Mouse (Mus musculus): ENCODE results near the gene Zcchc17. TPM values are rescaled to one million over a fixed set of nuclear protein-coding genes. Genes with fewer than 3 reads are reported as not detected.

Gene Zcchc17
- total and polyA plus RNA-seq, 3 experiments: 43.7 to 62.5 TPM; not detected in 1

DNA sequence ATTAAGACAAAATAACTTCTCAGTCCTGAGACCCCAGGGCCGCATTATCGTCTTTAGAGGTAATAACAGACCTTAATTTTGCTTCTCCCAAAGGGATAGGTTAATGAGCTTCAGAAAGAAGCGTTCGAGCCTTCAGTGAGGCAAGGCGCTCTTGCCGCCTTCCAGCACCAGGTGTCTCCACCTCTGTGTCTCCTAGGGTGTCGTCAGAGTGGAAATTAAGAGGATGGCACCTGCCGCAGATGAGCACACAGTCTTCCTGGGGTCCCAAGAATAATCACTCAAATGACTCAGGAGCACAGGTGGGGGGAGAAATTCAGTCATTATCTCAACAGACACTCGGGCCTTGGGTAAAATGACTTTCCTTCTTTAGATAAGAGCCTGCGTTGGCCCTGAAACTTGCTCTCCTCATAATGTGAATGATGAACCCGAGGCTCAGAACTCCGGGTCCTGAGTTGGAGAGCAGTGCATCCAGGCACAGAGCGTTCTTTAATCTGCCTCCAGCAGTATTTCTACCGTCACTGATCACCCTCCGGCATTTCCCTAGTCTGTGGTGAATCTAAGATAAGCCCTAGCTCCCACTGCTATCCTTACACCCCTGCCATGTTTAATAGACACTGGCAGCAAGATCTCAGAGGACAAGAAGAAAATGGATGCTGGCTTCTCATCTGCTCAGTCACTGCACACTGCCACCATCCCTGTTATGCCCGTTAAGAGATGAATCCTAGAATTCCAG, 8.9 kb downstream of the Zcchc17 start:
- Histone ChIP-seq H3K9me3 (replicated peaks; ENCODE audit: insufficient read depth, low read length) (no peaks in the 10 kb centered on the region), H3K27me3 (ENCODE audit: control insufficient read depth in 1 of 2, insufficient read depth in 2 of 2, low read length in 2 of 2) (no peaks in the 10 kb centered on the region), H3K36me3 (ENCODE audit: control insufficient read depth in 1 of 2, insufficient read depth in 2 of 2, low read length in 2 of 2) (peaks cover 0 to 7% of the 10 kb centered on the region in 2 experiments; a peak in 2 of 4 replicates), H3K9ac (ENCODE audit: control insufficient read depth, low read depth, low read length, poor library complexity, severe bottlenecking) (no peak overlapping the region), H3K27ac (ENCODE audit: control insufficient read depth, low read depth, low read length) (no peak overlapping the region), H3K4me1 (ENCODE audit: control insufficient read depth in 1 of 2, insufficient read depth in 2 of 2, low read length in 2 of 2) (no peaks in the 10 kb centered on the region), H3K79me2 (ENCODE audit: control insufficient read depth, insufficient read depth, low read length, poor library complexity) (no peaks in the 10 kb centered on the region), H3K4me3 (ENCODE audit: control insufficient read depth in 1 of 2, insufficient read depth in 1 of 2, low read depth in 2 of 2, low read length in 2 of 2) (no peak overlapping the region)
- no peak for DNase-seq (ENCODE audit: low read depth, low spot score)
- no peak for TF ChIP-seq ETS1 (IDR thresholded peaks at IDR 0.05; ENCODE audit: low read depth, low read length)
- no peak for TF ChIP-seq CHD2 (IDR thresholded peaks at IDR 0.05; ENCODE audit: low read length)
- TF ChIP-seq HCFC1 (IDR thresholded peaks at IDR 0.05; ENCODE audit: low read depth, low read length): no peak
- no peak for TF ChIP-seq NELFE (IDR thresholded peaks at IDR 0.05; ENCODE audit: low read depth, low read length)
- no peak for TF ChIP-seq E2F4 (IDR thresholded peaks at IDR 0.05; ENCODE audit: borderline replicate concordance, low read depth, low read length)
- no peak for TF ChIP-seq GABPA (IDR thresholded peaks at IDR 0.05; ENCODE audit: low read depth, low read length)
- no peak for TF ChIP-seq MYC (IDR thresholded peaks at IDR 0.05; ENCODE audit: low read depth, low read length)
- no peak for TF ChIP-seq CTCF (IDR thresholded peaks at IDR 0.05 in 2 of 3, conservative IDR thresholded peaks at IDR 0.05 in 1 of 3; ENCODE audit: control insufficient read depth in 1 of 3, insufficient read depth in 1 of 3, low read depth in 2 of 3, low read length in 3 of 3, poor library complexity in 1 of 3, severe bottlenecking in 1 of 3)
- TF ChIP-seq EP300 (IDR thresholded peaks at IDR 0.05; ENCODE audit: low read depth in 1 of 2, low read length in 2 of 2): no peak
- TF ChIP-seq NRF1 (IDR thresholded peaks at IDR 0.05; ENCODE audit: insufficient read depth, low read depth, low read length, poor library complexity, severe bottlenecking): no peak
- no peak for TF ChIP-seq MEF2A (IDR thresholded peaks at IDR 0.05; ENCODE audit: extremely low read depth, insufficient replicate concordance, low read depth, low read length, poor library complexity, severe bottlenecking)
- no peak for TF ChIP-seq CHD1 (IDR thresholded peaks at IDR 0.05; ENCODE audit: low read depth, low read length)
- TF ChIP-seq POLR2A (IDR thresholded peaks at IDR 0.05; ENCODE audit: control insufficient read depth in 1 of 2, insufficient read depth in 1 of 2, low read depth in 1 of 2, low read length in 2 of 2, poor library complexity in 1 of 2): no peak
- no peak for TF ChIP-seq BHLHE40 (IDR thresholded peaks at IDR 0.05; ENCODE audit: borderline replicate concordance, low read depth, low read length)
- TF ChIP-seq UBTF (IDR thresholded peaks at IDR 0.05; ENCODE audit: borderline replicate concordance, insufficient read depth, low read depth, low read length): no peak
- TF ChIP-seq TCF12 (IDR thresholded peaks at IDR 0.05; ENCODE audit: low read depth, low read length): no peak
- no peak for TF ChIP-seq POLR2AphosphoS5 (IDR thresholded peaks at IDR 0.05; ENCODE audit: borderline replicate concordance, low read depth, low read length)
- no peak for TF ChIP-seq MXI1 (IDR thresholded peaks at IDR 0.05; ENCODE audit: low read depth, low read length)
- no peak for TF ChIP-seq KAT2A (conservative IDR thresholded peaks at IDR 0.05; ENCODE audit: low read depth, low read length)

DNA sequence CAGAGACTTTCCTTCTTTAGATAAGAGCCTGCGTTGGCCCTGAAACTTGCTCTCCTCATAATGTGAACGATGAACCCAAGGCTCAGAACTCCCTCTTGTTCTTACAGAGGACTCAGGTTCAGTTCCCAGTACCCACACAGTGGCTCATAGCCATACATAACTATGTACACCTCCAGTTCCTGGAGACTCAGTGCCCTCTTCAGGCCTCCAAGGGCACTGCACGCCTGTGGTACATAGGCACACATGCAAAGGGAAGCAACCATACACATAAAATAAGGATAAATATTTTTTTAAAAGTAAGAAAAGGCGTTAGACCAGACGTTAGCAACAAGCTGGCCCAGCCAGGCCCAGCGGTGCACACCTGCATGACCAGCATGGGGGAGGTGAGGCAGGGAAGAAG, 10.1 kb downstream of the Zcchc17 start:
- Histone ChIP-seq H3K4me1 (ENCODE audit: control insufficient read depth in 1 of 2, insufficient read depth in 2 of 2, low read length in 2 of 2) (no peaks in the 10 kb centered on the region), H3K9ac (ENCODE audit: control insufficient read depth, low read depth, low read length, poor library complexity, severe bottlenecking) (no peak overlapping the region), H3K79me2 (ENCODE audit: control insufficient read depth, insufficient read depth, low read length, poor library complexity) (no peaks in the 10 kb centered on the region), H3K36me3 (ENCODE audit: control insufficient read depth in 1 of 2, insufficient read depth in 2 of 2, low read length in 2 of 2) (peaks cover 0 to 7% of the 10 kb centered on the region in 2 experiments; a peak in 2 of 4 replicates), H3K4me3 (ENCODE audit: control insufficient read depth in 1 of 2, insufficient read depth in 1 of 2, low read depth in 2 of 2, low read length in 2 of 2) (no peak overlapping the region), H3K27ac (ENCODE audit: control insufficient read depth, low read depth, low read length) (no peak overlapping the region), H3K9me3 (replicated peaks; ENCODE audit: insufficient read depth, low read length) (no peaks in the 10 kb centered on the region), H3K27me3 (ENCODE audit: control insufficient read depth in 1 of 2, insufficient read depth in 2 of 2, low read length in 2 of 2) (no peaks in the 10 kb centered on the region)
- no peak for TF ChIP-seq MAX (IDR thresholded peaks at IDR 0.05; ENCODE audit: low read length)
- TF ChIP-seq SIN3A (IDR thresholded peaks at IDR 0.05; ENCODE audit: low read length): no peak
- no peak for TF ChIP-seq MEF2A (IDR thresholded peaks at IDR 0.05; ENCODE audit: extremely low read depth, insufficient replicate concordance, low read depth, low read length, poor library complexity, severe bottlenecking)
- TF ChIP-seq USF2 (IDR thresholded peaks at IDR 0.05; ENCODE audit: borderline replicate concordance in 1 of 2, insufficient read depth in 1 of 2, low read depth in 1 of 2, low read length in 2 of 2): no peak
- no peak for TF ChIP-seq CHD1 (IDR thresholded peaks at IDR 0.05; ENCODE audit: low read depth, low read length)
- no peak for TF ChIP-seq MAFK (IDR thresholded peaks at IDR 0.05; ENCODE audit: borderline replicate concordance, low read depth, low read length)
- TF ChIP-seq USF1 (IDR thresholded peaks at IDR 0.05; ENCODE audit: low read depth, low read length): no peak
- TF ChIP-seq RAD21 (IDR thresholded peaks at IDR 0.05; ENCODE audit: low read depth, low read length): peak; percentile 37
- TF ChIP-seq CTCF (IDR thresholded peaks at IDR 0.05 in 2 of 3, conservative IDR thresholded peaks at IDR 0.05 in 1 of 3; ENCODE audit: control insufficient read depth in 1 of 3, insufficient read depth in 1 of 3, low read depth in 2 of 3, low read length in 3 of 3, poor library complexity in 1 of 3, severe bottlenecking in 1 of 3): peak; percentile 52 to 56 (median 52)
- DNase-seq (ENCODE audit: low read depth, low spot score): peak; percentile 41
